Mouse (Mus musculus) testis, postnatal 10 days (tissue): Measurements from ENCODE around the gene Fam19a5.

Experiments used
- DNase-seq: peaks from one replicate; pipeline ENCODE4 v3.0.0; 2021; ENCODE audit warnings: low spot score

The Fam19a5 gene

DNA sequence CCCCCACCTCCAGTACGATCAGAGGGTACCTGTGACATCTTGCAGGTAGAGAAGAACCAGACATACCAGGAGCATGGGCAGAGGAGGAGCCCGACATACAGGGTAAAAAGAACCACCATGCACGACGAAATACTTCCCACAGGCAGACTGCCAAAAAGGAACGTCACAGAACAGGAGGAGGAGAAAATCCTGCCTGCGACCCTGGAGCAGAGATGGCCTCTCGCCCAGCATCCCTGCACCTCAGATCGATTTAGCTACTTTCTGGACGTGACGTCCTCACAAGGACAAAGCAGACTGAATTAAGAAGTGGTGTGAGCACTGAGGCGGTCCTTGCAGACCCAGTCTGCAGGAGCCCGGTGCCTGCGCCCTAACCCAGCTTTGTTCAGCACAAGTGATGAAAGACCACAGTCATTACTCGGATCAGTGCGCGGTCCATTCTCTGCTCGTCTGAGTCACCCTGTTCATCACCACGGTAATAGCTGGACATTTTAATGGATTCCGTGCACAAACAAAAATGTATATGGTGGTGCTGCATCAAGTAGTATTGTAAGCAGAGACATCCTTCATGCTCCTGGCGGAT is 182.6 kb downstream of the Fam19a5 start:
- no peak for DNase-seq

DNA sequence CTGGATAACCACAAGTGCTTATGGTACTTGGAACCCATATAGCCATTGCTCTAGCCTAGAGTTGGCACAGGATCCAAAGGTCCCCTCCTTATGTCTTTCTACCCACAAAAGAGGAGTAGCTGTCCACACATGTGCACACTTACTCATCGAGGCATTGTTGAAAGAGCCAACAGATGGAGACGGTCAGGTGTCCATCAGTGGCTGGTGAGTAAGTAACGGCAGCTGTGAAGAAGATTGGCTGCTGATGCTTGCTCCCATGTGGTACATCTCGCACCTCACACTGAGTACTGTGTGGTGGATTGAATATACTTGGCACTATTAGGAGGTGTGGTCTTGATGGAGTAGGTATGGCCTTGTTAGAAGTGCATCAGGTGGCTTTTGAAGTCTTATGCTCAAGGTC is 192.2 kb downstream of the Fam19a5 start:
- DNase-seq: no peak

DNA sequence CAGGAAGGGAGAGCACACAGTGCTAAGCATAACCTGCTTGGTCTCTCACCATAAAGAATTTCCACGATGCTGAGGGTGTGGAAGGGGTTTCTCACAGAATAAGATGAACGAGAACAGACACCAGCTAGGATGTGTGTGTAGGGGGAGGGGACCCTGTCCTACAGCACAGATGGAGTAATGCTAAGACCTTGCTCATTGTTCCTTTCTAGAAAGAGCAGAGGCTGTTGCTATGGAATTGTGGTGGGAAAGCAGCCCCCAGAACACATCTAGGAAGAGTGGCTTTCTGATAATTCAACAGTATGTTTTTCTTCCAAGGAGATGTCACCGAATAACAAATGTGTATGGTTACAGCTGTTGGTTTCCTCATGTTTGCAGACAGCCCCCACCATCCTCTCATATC is 211.4 kb downstream of the Fam19a5 start:
- no peak for DNase-seq

DNA sequence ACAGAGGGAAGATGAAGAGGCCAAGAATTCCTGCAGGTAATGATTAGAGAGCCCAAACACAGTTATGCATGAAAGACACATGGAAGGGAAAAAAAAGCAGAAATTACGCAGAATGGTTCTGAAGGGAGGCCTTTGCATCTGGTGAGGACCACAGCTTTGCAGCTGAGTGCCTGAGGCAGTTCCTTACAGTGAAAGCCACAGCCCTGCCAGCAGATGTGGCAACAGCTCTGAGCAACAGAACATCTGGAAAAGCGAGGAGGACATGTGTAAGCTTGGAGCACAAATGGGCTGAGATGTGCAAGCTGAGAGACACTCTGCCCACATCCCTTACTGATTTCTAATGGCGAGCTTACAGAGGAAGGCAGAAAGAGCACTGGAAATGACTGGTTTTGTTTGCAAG is 221.8 kb downstream of the Fam19a5 start:
- DNase-seq: no peak

DNA sequence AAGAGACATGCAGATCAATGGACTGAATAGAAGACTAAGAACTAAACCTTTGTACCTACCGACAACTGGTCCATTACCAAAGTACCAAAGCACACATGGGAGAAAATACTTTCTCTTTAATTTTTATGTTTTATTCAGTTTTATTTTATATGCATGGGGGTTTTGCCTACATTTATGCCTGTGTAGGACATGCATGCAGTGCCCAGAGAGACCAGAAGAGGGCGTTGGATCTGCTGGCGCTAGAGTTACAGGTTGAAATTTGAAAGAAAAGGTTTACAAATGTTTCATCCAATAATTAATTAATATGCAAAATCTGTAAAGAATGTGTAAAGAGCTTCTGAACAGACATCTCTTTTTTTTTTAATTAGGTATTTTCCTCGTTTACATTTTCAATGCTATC is 229.9 kb downstream of the Fam19a5 start:
- no peak for DNase-seq

DNA sequence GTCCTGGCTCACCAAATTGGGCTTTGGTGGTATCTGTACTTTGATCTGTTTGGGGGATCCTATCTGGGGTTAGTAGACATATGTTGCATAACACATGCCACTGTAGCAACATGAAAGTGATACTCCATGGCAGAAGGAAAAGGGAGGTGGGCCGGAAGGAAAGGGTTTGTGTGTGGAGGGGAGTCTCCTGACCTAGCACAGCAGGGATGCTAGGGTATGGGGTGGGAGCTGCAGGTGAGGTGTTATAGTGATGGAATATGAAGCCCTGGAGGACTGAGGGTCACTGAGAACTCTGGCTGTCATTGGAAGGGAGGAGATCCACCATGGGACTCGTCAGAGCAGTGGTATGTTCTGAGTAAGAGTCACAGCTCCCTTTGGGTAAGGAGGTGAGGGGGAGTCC is 239.2 kb downstream of the Fam19a5 start:
- no peak for DNase-seq

DNA sequence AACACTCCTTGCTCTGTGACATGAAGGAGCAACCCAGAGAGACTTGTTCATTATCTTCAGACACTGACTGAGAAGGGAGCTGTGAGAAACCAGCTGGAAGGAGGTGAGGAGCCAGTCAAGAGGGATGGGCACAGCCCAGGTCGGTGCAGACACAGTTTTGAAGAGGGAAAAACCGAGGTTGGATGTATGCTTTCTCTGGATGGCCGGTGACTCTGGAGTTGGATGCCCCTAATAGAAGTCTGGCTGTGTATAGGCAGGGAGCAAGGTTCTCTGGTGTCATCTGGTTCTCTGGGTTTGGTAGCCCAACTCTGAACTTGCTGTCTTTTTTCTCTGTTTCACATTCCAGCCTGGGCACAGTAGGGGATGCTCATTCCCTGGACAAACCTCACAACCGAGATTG is 245.6 kb downstream of the Fam19a5 start:
- no peak for DNase-seq

DNA sequence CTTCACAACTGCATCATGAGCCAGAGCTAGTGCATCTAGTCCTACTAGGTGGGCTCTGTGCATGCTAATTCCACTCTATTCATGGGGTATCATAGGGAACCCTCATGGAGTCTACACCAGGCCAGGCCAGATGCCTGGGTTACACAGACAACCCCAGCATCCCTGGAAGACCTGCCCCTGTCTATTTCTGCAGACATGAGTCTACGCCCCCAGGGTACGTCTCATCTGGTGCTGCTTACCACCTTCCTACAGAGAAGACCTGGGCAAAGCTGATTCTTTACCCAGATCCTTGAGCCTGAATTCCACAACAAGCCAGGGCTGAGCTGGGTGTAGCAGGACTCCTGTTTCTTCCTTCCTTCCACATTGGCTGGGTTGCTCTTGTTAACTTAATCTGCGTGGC is 249.6 kb downstream of the Fam19a5 start:
- DNase-seq: no peak

DNA sequence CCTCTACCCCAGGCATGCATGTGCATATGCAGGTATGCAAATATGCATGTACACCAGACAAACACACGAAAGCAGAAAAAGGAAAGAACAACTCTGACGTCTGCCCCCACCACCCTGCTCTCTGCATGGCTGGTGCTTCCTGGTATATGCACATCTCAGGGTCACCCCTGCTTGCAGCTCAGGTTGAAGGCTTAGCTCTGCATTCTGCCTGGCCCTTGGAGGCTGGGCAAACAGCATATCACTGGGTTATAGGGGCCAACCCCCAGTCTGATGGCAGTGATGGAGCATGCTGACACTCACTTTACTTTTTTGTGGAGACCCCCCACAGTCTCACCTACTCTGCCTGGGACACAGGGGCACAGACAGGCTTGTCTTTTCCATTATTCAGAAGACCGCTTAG is 252.5 kb downstream of the Fam19a5 start:
- DNase-seq: no peak
